Comparison of ENCODE assay signal across 21 mouse cellular contexts in the genomic region with DNA sequence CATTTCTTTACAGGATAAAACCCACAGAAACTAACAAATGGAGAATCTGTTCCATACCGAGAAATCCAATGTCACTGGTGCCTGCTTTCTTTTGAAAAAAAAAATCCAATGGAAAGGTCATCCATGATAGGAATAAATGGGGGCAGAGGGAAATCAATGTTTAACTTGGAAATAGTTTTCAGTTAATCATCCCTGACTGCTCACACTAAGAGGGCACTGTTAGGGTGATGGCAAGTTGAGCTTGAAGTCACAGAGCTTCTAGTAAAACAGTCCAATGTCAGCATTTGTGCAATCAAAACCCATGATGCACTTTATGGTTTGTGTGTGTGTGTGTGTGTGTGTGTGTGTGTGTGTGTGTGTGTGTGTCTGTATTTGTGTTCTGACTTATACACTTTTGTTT. TPM values are rescaled to one million over a fixed set of nuclear protein-coding genes. Genes with fewer than 3 reads are reported as not detected.
DNase-seq lines count a peak whose midpoint lies in the region; ATAC-seq and TF ChIP-seq lines count a peak whose summit lies in the region.
"Had no signal": no experiment of that assay in that cellular context is flagged by ENCODE, and none has a peak within 500 bp of the region (broad histone marks: within the 10 kb centered on the region; RNA-seq: fewer than 3 reads in every experiment).

No protein-coding gene starts in this region.

- 22% methylated on average over 1 of the region's 1 CpGs for WGBS in liver, adult 2 months
- WGBS in liver, embryonic 11.5 days = 75% methylated on average over 1 of the region's 1 CpGs
- 35% methylated on average over 1 of the region's 1 CpGs for WGBS in kidney, adult 2 months
- 47% methylated on average over 1 of the region's 1 CpGs for WGBS in kidney, embryonic 16.5 days

- H3K4me2 ChIP-seq in liver, embryonic 11.5 days = no peak overlapping the region
- no peak overlapping the region for H3K4me2 ChIP-seq in kidney, embryonic 16.5 days (replicated peaks; ENCODE audit: low read depth, low read length)
- H3K4me2 ChIP-seq: forebrain, embryonic 13.5 days; heart, embryonic 11.5 days; heart, embryonic 15.5 days; hindbrain, embryonic 13.5 days had no signal

- no peak overlapping the region for H3K4me3 ChIP-seq in liver, adult 2 months (ENCODE audit: insufficient read depth, low read depth, low read length)
- no peak overlapping the region for H3K4me3 ChIP-seq in liver, embryonic 11.5 days (ENCODE audit: low read depth, low read length)
- no peak overlapping the region for H3K4me3 ChIP-seq in kidney, adult 2 months (ENCODE audit: insufficient read depth, low read depth, low read length)
- no peak overlapping the region for H3K4me3 ChIP-seq in kidney, embryonic 16.5 days (ENCODE audit: low read length)
- H3K4me3 ChIP-seq: embryonic facial prominence, embryonic 10.5 days; forebrain, embryonic 13.5 days; heart, adult 2 months; heart, embryonic 15.5 days; hindbrain, embryonic 13.5 days had no signal

- peak; percentile 85 for DNase-seq in liver, adult 2 months (ENCODE audit: extremely low read depth, low read depth, low spot score)
- no peak for DNase-seq in liver, embryonic 11.5 days (ENCODE audit: low spot score)
- DNase-seq in kidney, adult 2 months = peak; percentile 61
- DNase-seq in kidney, postnatal 25 days = peak; percentile 7 to 37
- DNase-seq in cerebellum, postnatal 25 days = no peak
- DNase-seq: adrenal gland, adult 8-10 months; cerebellum, adult 11 months; cerebellum, adult 9-10 months; cerebellum, postnatal 36 days; forebrain, postnatal 0 days; gastrocnemius, postnatal 14 days; heart, adult 2 months; heart, postnatal 14 days had no signal

- H3K27ac ChIP-seq in liver, adult 2 months (replicated peaks; ENCODE audit: insufficient read depth, low read depth, low read length) = no peak overlapping the region
- H3K27ac ChIP-seq in liver, embryonic 11.5 days (ENCODE audit: low read depth, low read length) = no peak overlapping the region
- H3K27ac ChIP-seq in kidney, adult 2 months (ENCODE audit: insufficient read depth, low read depth, low read length) = peak overlapping the region; percentile 59; the same call in 1 of the 2 replicates
- no peak overlapping the region for H3K27ac ChIP-seq in kidney, embryonic 16.5 days (ENCODE audit: low read length)
- H3K27ac ChIP-seq: embryonic facial prominence, embryonic 10.5 days; forebrain, embryonic 13.5 days; heart, adult 2 months; heart, embryonic 15.5 days; hindbrain, embryonic 13.5 days had no signal

- no peak overlapping the region for H3K9ac ChIP-seq in liver, adult 2 months (ENCODE audit: low read depth, low read length)
- no peak overlapping the region for H3K9ac ChIP-seq in liver, embryonic 11.5 days (ENCODE audit: low read depth, low read length)
- no peak overlapping the region for H3K9ac ChIP-seq in kidney, embryonic 16.5 days (replicated peaks; ENCODE audit: low read length)
- H3K9ac ChIP-seq: forebrain, embryonic 13.5 days; forebrain, postnatal 0 days; heart, embryonic 15.5 days; hindbrain, embryonic 13.5 days had no signal

- no peaks in the 10 kb centered on the region for H3K27me3 ChIP-seq in liver, adult 2 months (ENCODE audit: control insufficient read depth, insufficient read depth, low read length)
- H3K27me3 ChIP-seq in liver, embryonic 11.5 days (replicated peaks; ENCODE audit: control insufficient read depth, insufficient read depth, low read length) = no peaks in the 10 kb centered on the region
- H3K27me3 ChIP-seq in kidney, adult 2 months (replicated peaks; ENCODE audit: control insufficient read depth, insufficient read depth, low read length) = no peaks in the 10 kb centered on the region
- H3K27me3 ChIP-seq in kidney, embryonic 16.5 days (ENCODE audit: insufficient read depth, low read length) = no peaks in the 10 kb centered on the region
- H3K27me3 ChIP-seq: forebrain, embryonic 13.5 days; heart, embryonic 15.5 days; hindbrain, embryonic 13.5 days had no signal

- TF ChIP-seq POLR2A in liver, adult 2 months (IDR thresholded peaks at IDR 0.05; ENCODE audit: extremely low read depth, insufficient read depth, low read length) = no peak
- no peak for TF ChIP-seq POLR2A in kidney, adult 2 months (IDR thresholded peaks at IDR 0.05; ENCODE audit: low read depth, low read length)

- no peaks in the 10 kb centered on the region for H3K36me3 ChIP-seq in liver, adult 2 months (ENCODE audit: control insufficient read depth, insufficient read depth, low read length)
- no peaks in the 10 kb centered on the region for H3K36me3 ChIP-seq in liver, embryonic 11.5 days (ENCODE audit: control insufficient read depth, insufficient read depth, low read length)
- H3K36me3 ChIP-seq in kidney, adult 2 months (ENCODE audit: control insufficient read depth, insufficient read depth, low read length) = no peaks in the 10 kb centered on the region
- H3K36me3 ChIP-seq in kidney, embryonic 16.5 days (ENCODE audit: insufficient read depth, low read length) = no peaks in the 10 kb centered on the region
- H3K36me3 ChIP-seq: embryonic facial prominence, embryonic 10.5 days; heart, embryonic 15.5 days; hindbrain, embryonic 13.5 days had no signal

- no peaks in the 10 kb centered on the region for H3K9me3 ChIP-seq in liver, embryonic 11.5 days (ENCODE audit: control insufficient read depth, low read length)
- H3K9me3 ChIP-seq in kidney, embryonic 16.5 days (ENCODE audit: low read length) = no peaks in the 10 kb centered on the region; the same call in 1 of the 2 replicates
- H3K9me3 ChIP-seq: embryonic facial prominence, embryonic 10.5 days; forebrain, embryonic 13.5 days; heart, embryonic 15.5 days; hindbrain, embryonic 13.5 days had no signal

- no peak for ATAC-seq in liver, embryonic 11.5 days (replicated peaks; ENCODE audit: low FRiP score)
- peak; percentile 70; the same call in 1 of the 2 replicates for ATAC-seq in kidney, embryonic 16.5 days (ENCODE audit: low FRiP score, low TSS enrichment)
- no peak for ATAC-seq in megakaryocyte progenitor cell, adult 5-6 weeks (replicated peaks; ENCODE audit: poor library complexity)
- ATAC-seq: forebrain, embryonic 13.5 days; forebrain, postnatal 0 days had no signal

- no peak for TF ChIP-seq CTCF in liver, adult 2 months (IDR thresholded peaks at IDR 0.05; ENCODE audit: low read depth, low read length)
- no peak for TF ChIP-seq CTCF in kidney, adult 2 months (conservative IDR thresholded peaks at IDR 0.05; ENCODE audit: insufficient read depth, insufficient read length, low read depth, low read length)

- H3K79me2 ChIP-seq in liver, adult 2 months (ENCODE audit: control insufficient read depth, insufficient read depth, low read length) = no peaks in the 10 kb centered on the region

- H3K4me1 ChIP-seq in liver, adult 2 months (ENCODE audit: control insufficient read depth, insufficient read depth, low read length) = peaks cover 6% of the 10 kb centered on the region; the same call in 1 of the 2 replicates
- no peaks in the 10 kb centered on the region for H3K4me1 ChIP-seq in liver, embryonic 11.5 days (replicated peaks; ENCODE audit: control insufficient read depth, insufficient read depth, low read length)
- H3K4me1 ChIP-seq in kidney, adult 2 months (ENCODE audit: control insufficient read depth, insufficient read depth, low read length) = peaks cover 7% of the 10 kb centered on the region; the same call in 1 of the 2 replicates
- H3K4me1 ChIP-seq in kidney, embryonic 16.5 days (ENCODE audit: insufficient read depth, low read length) = peaks cover 14% of the 10 kb centered on the region
- H3K4me1 ChIP-seq: hindbrain, embryonic 13.5 days had no signal

RNA-seq across cellular contexts. Expression of gene Jag1, which starts 39.6 kb away (rescaled TPM):
- 2.2 and 3.2 TPM in 2 replicates for total RNA-seq in liver, adult 2 months (2014; rRNA removed)
- polyA plus RNA-seq in liver, adult 2 months (2012; rRNA removed) = 0.58 and 0.84 TPM in 2 replicates
- polyA plus RNA-seq in liver, embryonic 11.5 days (2014; fragmentation: Nextera tagmentation; extraction: Ambion mirVana) = 4.6 and 4.7 TPM in 2 replicates
- polyA plus RNA-seq in kidney, adult 2 months (2012; rRNA removed) = 6.1 and 6.6 TPM in 2 replicates
- 37.9 and 49.2 TPM in 2 replicates for polyA plus RNA-seq in kidney, embryonic 16.5 days (2015; fragmentation: Nextera tagmentation; extraction: Ambion mirVana)
- total RNA-seq in megakaryocyte progenitor cell, adult 5-6 weeks (2015) = 0.62 and 0.76 TPM in 2 replicates
- total RNA-seq in megakaryocyte progenitor cell, adult 5-6 weeks (2017) = 0.81 and 1.00 TPM in 2 replicates
- total RNA-seq: MEL had no signal

Comparison
In these comparisons a context has a peak if more than half of its experiments do, and no peak if none do; other contexts are left out.
1. DNase-seq: peak in liver, adult 2 months (single experiment), kidney, adult 2 months (single experiment) and kidney, postnatal 25 days (2 of 2); none in liver, embryonic 11.5 days (single experiment) and cerebellum, postnatal 25 days (0 of 2).